Mouse (Mus musculus) heart, embryonic 16.5 days (tissue): Measurements from ENCODE around the gene Clcn7. TPM values are rescaled to one million over a fixed set of nuclear protein-coding genes. Genes with fewer than 3 reads are reported as not detected.

ENCODE experiments used
- ATAC-seq: fragments of 200-750 bp; cut with Nextera tagmentation; replicated peaks from 2 replicates; pipeline ENCODE4 v1.8.0; 2017; ENCODE audit warnings: moderate number of reproducible peaks; ENCODE audit not compliant: insufficient read depth, low FRiP score; ENCODE audit errors: extremely low read depth
- H3K27ac ChIP-seq: fragments of 300-500 bp; sonication (generic); 2 replicates; pipeline ENCODE4 v1.5.1; 2014; ENCODE audit warnings: mild to moderate bottlenecking, low read length, control low read depth, moderate library complexity
- H3K27me3 ChIP-seq: fragments of 300-500 bp; sonication (generic); 2 replicates; pipeline ENCODE4 v1.6.1; 2014; ENCODE audit warnings: low read length, mixed read lengths; ENCODE audit not compliant: control insufficient read depth, insufficient read depth
- H3K36me3 ChIP-seq: fragments of 300-500 bp; sonication (generic); 2 replicates; pipeline ENCODE4 v1.6.1; 2014; ENCODE audit not compliant: control insufficient read depth, insufficient read depth
- H3K4me1 ChIP-seq: fragments of 300-500 bp; sonication (generic); 2 replicates; pipeline ENCODE4 v1.6.1; 2014; ENCODE audit warnings: low read length, mixed read lengths; ENCODE audit not compliant: control insufficient read depth, insufficient read depth
- H3K4me2 ChIP-seq: fragments of 300-500 bp; sonication (generic); 2 replicates; pipeline ENCODE4 v1.6.1; 2014; ENCODE audit warnings: low read depth, mild to moderate bottlenecking, control low read depth, low read length
- H3K4me3 ChIP-seq: fragments of 300-500 bp; sonication (generic); 2 replicates; pipeline ENCODE4 v1.5.1; 2014; ENCODE audit warnings: mild to moderate bottlenecking, control low read depth, low read length
- H3K9ac ChIP-seq: fragments of 300-500 bp; sonication (generic); 2 replicates; pipeline ENCODE4 v1.6.1; 2014; ENCODE audit warnings: low read length, control low read depth
- H3K9me3 ChIP-seq: fragments of 300-500 bp; sonication (generic); replicated peaks from 2 replicates; pipeline ENCODE4 v1.6.1; 2016; ENCODE audit warnings: low read length; ENCODE audit not compliant: control insufficient read depth
- WGBS: fragments of 180-500 bp; shearing (Covaris S2); extraction: QIAGEN DNeasy Blood & Tissue Kit; methylation state at CpG from one replicate; pipeline ENCODE4 v1.1.7; 2014; 5-methylcytosine and 5-hydroxymethylcytosine counted together
- polyA plus RNA-seq: library from polyadenylated mRNA; unstranded; fragments of >200 nt; fragmentation: Nextera tagmentation; extraction: Ambion mirVana; gene quantifications from 2 replicates; pipeline ENCODE4 v1.2.1, GENCODE M21; 2015

Gene Clcn7
- polyA plus RNA-seq, 1 experiment from 2014 or later: 16.1 TPM

DNA sequence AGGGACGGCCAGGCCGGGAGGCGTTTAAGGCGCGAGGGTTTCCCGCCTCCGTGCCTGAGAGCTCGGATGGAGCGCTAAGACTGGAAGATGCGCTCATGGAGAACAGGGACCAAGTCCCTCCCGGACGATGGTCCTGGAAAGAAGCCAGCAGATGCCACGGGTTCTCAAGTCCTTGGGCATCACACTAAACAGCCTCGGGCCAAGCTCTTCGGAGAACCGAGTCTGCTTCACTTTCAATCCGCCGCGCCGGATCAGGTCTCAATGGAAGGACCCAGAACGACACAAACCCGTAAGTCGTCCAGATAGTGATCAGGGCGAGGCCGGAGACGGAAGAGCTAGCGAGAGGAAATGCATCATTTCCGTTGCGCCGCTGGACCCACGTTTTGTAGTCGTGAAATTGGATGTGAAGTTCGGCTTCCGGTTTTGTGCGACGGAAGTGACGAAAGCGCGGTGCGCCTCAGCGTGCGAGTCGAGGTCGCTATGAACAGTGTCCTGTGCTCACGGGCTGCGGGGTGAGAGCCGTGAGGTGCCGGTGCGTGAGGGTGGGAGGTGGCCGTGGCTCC lies 51.0 kb downstream of the Clcn7 start, which contains the start of gene BC003965:
Gene BC003965 (plus strand): TSS at position 426 of the 563 bp plus-strand sequence.
- ATAC-seq: peak; percentile 81
- Histone ChIP-seq H3K9me3 (no peaks in the 10 kb centered on the region), H3K36me3 (peaks cover 2% of the 10 kb centered on the region; the same call in 1 of the 2 replicates), H3K9ac (peak within 1 kb of the TSS; percentile 93), H3K27ac (peak within 1 kb of the TSS; percentile 90), H3K4me3 (peak within 1 kb of the TSS; percentile 94), H3K27me3 (0 out of 2 replicates have a peak, but pooled peaks cover 7% of the 10 kb centered on the region), H3K4me1 (peaks cover 13% of the 10 kb centered on the region), H3K4me2 (peak within 1 kb of the TSS; percentile 99)
- WGBS: under 1% methylated on average over 50 of the region's 50 CpGs

DNA sequence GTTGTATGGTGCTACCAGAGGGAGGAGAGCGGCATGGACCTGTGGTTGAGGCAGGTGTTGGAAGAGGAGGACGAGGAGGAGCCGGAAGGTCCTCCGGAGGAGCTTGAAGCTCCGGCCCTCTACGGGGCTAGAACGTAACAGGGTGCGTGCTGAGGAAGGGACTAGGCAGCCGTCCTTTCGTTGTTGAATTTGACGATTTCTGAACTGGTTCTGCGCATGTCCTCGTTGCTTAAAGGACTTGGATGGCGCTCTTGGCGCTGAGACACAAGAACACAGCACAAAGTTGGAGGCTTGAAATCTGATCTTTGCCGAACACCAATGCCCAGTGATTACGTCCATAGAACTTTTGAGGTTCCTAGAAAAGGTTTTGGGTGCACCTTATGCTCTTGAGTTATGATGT lies 51.8 kb downstream of the Clcn7 start:
- peaks cover 21% of the 10 kb centered on the region for H3K4me1 ChIP-seq
- H3K9me3 ChIP-seq: no peaks in the 10 kb centered on the region
- peak overlapping the region; percentile 93 for H3K9ac ChIP-seq
- H3K27me3 ChIP-seq: 0 out of 2 replicates have a peak, but pooled peaks cover 7% of the 10 kb centered on the region
- 6% methylated on average over 17 of the region's 17 CpGs for WGBS
- H3K4me3 ChIP-seq: peak overlapping the region; percentile 94
- H3K4me2 ChIP-seq: peak overlapping the region; percentile 99
- ATAC-seq: no peak
- H3K27ac ChIP-seq: peak overlapping the region; percentile 71
- peaks cover 2% of the 10 kb centered on the region; the same call in 1 of the 2 replicates for H3K36me3 ChIP-seq

DNA sequence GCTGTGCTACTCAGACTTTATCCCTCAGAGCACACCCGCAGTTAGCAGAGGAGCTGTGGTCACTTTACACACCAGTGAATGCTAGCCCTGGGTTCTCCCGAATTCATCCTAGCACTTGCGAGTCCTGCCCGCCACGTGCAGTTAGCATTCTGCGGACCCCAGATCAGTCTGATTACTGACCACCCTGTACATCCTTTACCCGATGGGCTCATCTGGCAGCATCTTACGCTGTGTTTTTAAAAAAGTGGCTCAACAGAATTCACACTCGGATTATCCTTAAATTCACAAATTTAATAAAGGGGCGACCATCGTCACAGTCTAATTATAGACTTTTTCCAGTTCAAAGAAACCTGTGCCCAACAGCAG lies 54.6 kb downstream of the Clcn7 start:
- H3K27ac ChIP-seq: peak overlapping the region; percentile 84
- H3K4me3 ChIP-seq: peak overlapping the region; percentile 90
- peaks cover 5% of the 10 kb centered on the region; the same call in 1 of the 2 replicates for H3K36me3 ChIP-seq
- peak overlapping the region; percentile 79 for H3K4me2 ChIP-seq
- H3K4me1 ChIP-seq: peaks cover 22% of the 10 kb centered on the region
- H3K9ac ChIP-seq: peak overlapping the region; percentile 95
- no peak for ATAC-seq
- no peaks in the 10 kb centered on the region for H3K9me3 ChIP-seq
- 0 out of 2 replicates have a peak, but pooled peaks cover 3% of the 10 kb centered on the region for H3K27me3 ChIP-seq
- WGBS: 6% methylated on average over 11 of the region's 11 CpGs

DNA sequence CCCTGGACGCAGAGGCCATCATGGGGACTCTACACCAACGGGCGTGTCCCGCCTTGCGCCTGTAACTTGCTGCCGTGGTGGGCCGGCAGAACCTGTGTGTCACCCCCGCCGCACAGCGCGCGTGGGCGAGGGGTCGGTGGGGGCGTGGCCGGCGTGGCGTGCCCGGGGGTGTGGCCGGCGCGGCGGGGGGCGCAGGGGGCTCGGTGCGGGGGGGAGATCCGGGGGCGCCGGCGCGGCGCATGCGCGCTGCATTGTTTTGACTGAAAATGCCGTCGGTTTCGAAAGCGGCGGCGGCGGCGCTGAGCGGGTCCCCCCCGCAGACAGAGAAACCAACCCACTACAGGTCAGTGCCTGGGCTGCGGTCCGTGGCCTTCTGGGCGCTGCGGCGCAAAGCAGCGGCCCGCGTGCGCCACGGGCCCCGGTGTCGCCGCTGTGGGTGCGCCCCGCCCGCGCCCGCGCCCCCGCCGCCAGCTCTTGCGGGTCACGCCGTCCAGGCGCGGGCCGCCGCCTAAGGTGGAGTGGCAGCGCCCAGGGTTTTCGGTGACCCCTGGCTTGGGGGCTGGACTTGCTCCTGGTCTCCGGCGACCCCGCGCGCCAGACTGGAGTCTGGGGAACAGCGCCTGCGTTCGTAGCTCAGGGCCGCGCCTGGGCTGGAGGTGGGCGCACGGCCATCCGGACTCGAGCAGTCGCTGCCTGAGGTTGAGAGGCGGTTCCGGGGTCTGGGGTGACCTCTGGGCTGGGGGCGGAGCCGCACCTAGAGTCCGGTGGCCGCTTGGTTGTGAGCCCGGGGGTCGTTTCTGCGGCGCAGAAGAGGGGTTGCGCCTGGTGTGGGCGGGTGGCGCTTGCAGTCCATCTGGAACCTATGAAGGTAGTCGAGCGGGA lies 55.2 kb downstream of the Clcn7 start, which contains the start of gene Unkl:
Gene Unkl (plus strand): TSS at position 248 of the 882 bp plus-strand sequence.
- no peaks in the 10 kb centered on the region for H3K27me3 ChIP-seq
- peak within 1 kb of the TSS; percentile 95 for H3K9ac ChIP-seq
- peak within 1 kb of the TSS; percentile 84 for H3K27ac ChIP-seq
- H3K36me3 ChIP-seq: peaks cover 6% of the 10 kb centered on the region; the same call in 1 of the 2 replicates
- WGBS: under 1% methylated on average over 81 of the region's 104 CpGs
- peak within 1 kb of the TSS; percentile 79 for H3K4me2 ChIP-seq
- peaks cover 22% of the 10 kb centered on the region for H3K4me1 ChIP-seq
- H3K4me3 ChIP-seq: peak within 1 kb of the TSS; percentile 90
- no peaks in the 10 kb centered on the region for H3K9me3 ChIP-seq
- ATAC-seq: peak; percentile 66

DNA sequence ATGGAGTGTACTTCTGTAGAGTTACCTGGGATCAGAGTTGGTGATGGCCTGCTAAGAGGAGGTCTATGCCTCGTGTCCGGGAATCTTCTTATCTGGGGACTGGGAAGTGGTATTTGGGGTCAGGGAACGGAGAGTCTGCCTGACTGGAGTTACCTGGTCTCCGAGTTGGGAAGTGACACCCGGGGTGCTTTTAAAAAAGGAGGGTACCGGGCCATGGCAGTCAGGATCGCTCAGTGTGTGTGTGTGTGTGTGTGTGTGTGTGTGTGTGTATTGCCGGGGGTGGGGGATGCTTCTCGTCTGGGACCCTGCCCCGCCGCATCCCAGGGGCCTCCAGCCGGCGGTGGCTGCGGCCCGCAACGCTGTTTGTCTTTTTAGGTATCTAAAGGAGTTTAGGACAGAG lies 55.9 kb downstream of the Clcn7 start:
- no peak for ATAC-seq
- no peaks in the 10 kb centered on the region for H3K27me3 ChIP-seq
- peak overlapping the region; percentile 90 for H3K4me3 ChIP-seq
- peaks cover 8% of the 10 kb centered on the region; the same call in 1 of the 2 replicates for H3K36me3 ChIP-seq
- peaks cover 22% of the 10 kb centered on the region for H3K4me1 ChIP-seq
- peak overlapping the region; percentile 95 for H3K9ac ChIP-seq
- no peak overlapping the region for H3K27ac ChIP-seq
- H3K9me3 ChIP-seq: no peaks in the 10 kb centered on the region
- 4% methylated on average over 15 of the region's 16 CpGs for WGBS
- H3K4me2 ChIP-seq: peak overlapping the region; percentile 79

DNA sequence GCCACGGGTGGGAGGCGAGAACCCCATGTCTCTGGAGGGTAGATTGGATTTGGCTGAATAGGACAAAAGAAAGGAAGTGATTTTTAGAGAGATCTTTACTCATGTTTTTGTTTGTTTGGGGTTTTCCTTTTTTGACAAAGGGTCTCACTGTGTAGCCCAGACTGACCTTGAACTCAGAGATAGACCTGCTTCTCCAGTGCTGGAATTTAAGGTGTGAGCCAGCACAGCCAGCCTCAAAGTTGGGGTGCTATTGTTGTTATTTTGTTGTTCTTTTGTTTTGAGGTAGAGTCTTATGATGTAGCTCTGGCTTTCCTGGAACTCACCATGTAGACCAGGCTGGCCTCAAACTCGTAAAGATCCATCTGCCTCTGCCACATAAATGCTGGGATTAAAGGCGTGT lies 69.2 kb downstream of the Clcn7 start:
- Histone ChIP-seq H3K4me3 (no peak overlapping the region), H3K36me3 (peaks cover 34% of the 10 kb centered on the region), H3K27ac (no peak overlapping the region), H3K4me2 (no peak overlapping the region), H3K9me3 (no peaks in the 10 kb centered on the region), H3K9ac (no peak overlapping the region), H3K4me1 (no peaks in the 10 kb centered on the region), H3K27me3 (no peaks in the 10 kb centered on the region)
- 91% methylated on average over 4 of the region's 4 CpGs for WGBS
- ATAC-seq: no peak

DNA sequence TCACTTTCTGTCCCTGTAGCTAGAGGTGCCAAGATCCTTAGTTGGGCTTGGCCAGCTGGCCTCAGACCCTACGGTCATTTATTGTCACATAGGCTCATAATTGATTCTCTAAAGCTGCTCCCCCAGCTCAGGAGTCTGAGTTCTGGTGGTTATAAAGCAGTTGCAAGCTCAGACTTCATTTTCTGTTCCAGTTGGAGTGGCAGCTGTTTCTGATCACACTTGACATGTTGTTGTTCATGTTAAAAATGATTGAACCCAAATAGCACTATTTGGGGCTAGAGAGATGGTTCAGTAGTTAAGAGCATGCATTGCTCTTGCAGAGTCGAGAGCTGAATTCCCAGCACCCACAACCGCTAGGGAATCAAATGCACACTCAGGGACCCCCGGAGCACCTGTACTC lies 76.8 kb downstream of the Clcn7 start:
- Histone ChIP-seq H3K27me3 (no peaks in the 10 kb centered on the region), H3K36me3 (peaks cover 41% of the 10 kb centered on the region), H3K27ac (no peak overlapping the region), H3K4me1 (no peaks in the 10 kb centered on the region), H3K9ac (no peak overlapping the region), H3K4me2 (no peak overlapping the region), H3K9me3 (no peaks in the 10 kb centered on the region), H3K4me3 (no peak overlapping the region)
- 95% methylated on average over 4 of the region's 4 CpGs for WGBS
- ATAC-seq: no peak

DNA sequence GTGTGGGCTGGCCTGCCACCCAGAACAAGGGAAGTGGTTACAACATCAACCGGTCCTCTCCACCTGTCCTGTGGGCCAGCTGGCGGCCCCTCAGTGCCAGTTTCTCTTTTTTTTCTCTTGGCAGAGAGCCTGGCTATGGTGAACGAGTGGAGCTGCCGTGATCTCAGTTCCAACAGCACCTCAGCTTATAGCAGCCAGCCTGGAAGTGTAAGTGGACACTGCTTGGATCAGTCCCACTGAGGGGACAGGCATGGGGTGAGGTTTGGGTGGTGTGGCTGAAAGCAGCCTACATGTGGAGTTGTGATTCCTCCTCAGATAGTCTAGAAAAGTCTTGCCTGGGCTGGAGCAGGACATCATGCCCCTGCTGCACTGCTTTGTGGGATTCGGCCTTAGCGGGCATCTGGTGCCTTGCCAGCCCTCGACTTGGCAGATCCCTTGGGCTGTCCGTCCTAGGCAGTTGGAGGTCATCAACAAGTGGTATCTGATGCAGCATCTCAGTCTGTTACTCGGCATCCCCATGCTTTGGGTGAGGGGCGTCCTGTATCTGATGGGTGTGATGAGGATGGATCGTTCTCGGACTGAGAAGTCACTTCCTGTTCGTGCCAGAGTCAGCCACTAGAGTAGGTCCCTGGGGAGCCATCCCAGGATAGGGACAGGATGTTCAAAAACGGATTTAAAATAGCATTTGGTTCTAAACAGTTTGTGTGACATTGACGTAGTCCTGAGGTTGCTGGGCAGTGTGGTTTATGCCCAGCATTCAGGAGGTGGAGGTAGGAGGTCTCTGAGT lies 77.7 kb downstream of the Clcn7 start:
- Histone ChIP-seq H3K4me3 (no peak overlapping the region), H3K27ac (no peak overlapping the region), H3K4me2 (no peak overlapping the region), H3K4me1 (no peaks in the 10 kb centered on the region), H3K36me3 (peaks cover 34% of the 10 kb centered on the region), H3K9me3 (no peaks in the 10 kb centered on the region), H3K27me3 (no peaks in the 10 kb centered on the region), H3K9ac (no peak overlapping the region)
- WGBS: 71% methylated on average over 15 of the region's 15 CpGs
- no peak for ATAC-seq
